Mouse (Mus musculus) liver, postnatal 0 days (tissue): ENCODE measurements at regions not wholly inside any gene's neighbourhood (a gene's known extent, or its start where the extent isn't known, plus 50 kb on each side); places are given as distances from the start of the nearest gene placed in this dataset.

ENCODE experiments used
- CTCF ChIP-seq: sonication (generic); IDR thresholded peaks from 2 replicates; pipeline ENCODE4 v1.5.1; 2016; ENCODE audit warnings: antibody characterized with exemption, low read depth
- EP300 ChIP-seq: IDR thresholded peaks from 2 replicates; pipeline ENCODE4 v1.6.1; 2016; ENCODE audit warnings: antibody characterized with exemption, low read depth, mild to moderate bottlenecking

GRCm38 (mm10) chr3:66652139-66652846, 328.9 kb upstream of the Rsrc1 start:
- no peak for TF ChIP-seq CTCF
- peak; percentile 59; the same call in 1 of the 2 replicates for TF ChIP-seq EP300
